Mouse (Mus musculus): ENCODE measurements around the gene Pkn3.
"Not testable (repeated sequence)": the region's sequence is repeated elsewhere in the genome, so short reads cannot be mapped to it uniquely, and the experiment has no call there.

The Pkn3 gene

GRCm38 (mm10) chr2:30106364-30106763 is 28.9 kb downstream of the Pkn3 start:
- DNase-seq: peak; percentile 71

GRCm38 (mm10) chr2:30107646-30108045 is 30.2 kb downstream of the Pkn3 start:
- no peak for DNase-seq

DNA sequence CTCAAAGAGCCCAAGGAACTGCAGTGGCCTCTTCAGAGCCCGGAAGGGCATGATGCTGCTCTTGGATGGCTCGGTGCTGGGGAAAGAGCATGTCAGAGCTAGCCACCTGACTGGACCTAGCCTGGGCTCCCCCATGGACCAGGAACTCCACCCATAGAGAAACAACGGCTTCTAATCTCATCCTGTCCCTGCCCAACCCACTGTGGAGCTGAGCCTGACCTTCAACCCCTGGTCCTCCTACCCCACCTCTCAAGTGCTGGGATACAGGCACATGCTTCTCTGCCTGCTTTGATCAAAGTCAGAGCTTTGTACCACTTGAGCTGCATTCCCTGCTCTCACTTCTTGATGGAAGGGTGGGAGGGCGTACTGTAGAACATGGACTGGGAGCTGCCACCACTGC is 30.8 kb downstream of the Pkn3 start:
- no peak for DNase-seq

DNA sequence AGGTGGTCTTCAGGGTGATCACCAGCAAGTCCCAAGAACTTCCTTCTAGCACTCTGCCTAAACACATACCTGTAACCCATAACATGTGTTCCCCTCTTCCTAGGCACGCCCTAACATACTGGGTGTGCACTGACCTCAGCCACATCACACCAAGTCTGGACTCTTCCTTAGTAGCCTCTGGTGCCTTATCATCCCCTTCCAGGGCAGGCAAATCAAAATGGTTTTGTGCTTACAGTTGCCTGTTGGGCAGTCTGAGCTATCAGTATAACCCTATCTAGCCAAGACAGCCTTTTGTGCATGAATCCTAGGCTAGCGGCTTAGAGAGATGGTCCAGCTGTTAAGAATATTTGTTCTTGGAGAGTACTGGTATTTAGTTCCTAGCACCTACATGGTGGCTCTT is 34.0 kb downstream of the Pkn3 start:
- DNase-seq: no peak

DNA sequence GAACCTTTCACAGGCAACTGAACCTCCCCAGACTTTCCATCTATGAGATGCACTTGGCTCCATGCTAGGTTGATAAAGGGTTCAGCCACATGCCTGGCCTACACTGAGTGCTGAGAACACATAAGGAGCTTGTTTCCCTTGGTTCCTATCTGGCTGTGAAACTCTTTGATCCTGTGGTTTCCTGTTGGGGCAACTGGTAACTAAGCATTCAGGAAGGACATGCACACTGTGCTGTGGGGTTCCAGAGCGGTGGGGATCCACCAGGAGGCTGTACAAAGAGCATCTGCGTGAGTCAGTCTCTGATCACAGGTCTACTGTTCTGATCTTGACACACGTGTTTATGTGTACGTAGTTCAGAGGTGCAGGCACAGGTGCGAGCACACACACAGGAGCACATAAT is 35.1 kb downstream of the Pkn3 start:
- no peak for DNase-seq

DNA sequence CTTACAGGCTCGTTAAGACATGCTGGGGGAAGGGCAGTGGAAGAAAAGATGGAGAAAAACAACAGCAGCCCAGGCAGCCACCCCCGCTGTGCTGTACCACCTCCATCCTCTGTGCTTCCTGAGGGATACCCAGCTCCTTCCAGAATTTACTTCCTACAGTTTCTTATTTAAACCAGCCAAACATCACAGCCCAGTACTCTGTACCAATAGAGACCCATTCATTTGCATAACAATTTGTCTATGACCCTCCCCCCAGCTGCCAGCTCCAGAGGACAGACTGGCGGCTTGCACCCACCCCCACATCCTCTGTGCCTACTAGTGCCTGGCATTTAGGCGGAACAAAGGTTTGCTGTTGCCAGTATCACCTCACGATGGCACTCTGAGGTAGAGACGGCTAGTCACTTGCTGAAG is 42.2 kb downstream of the Pkn3 start:
- DNase-seq: peak; percentile 30

DNA sequence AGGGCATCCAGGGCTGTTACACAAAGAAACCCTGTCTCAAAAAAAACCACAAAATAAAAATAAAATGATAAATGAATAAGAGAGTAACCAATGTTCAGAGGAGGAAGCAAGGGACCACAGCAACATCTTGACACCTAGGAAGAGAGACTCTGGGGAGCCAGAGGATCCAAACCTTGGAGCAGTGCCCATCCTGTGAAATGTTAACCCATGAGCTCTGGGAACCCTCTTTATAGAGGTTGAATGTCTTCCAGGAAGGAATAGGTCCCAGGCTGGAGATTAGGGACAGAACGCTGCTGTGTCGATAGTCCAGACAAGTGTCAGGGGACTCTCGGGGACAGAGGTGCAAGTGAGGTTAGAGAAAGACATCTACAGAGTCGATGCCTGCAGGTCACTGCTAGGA is 42.8 kb downstream of the Pkn3 start:
- no peak for DNase-seq

- DNase-seq: no peak
These were observed 45.3 kb downstream of the Pkn3 start for GRCm38 (mm10) chr2:30122766-30123165.

DNA sequence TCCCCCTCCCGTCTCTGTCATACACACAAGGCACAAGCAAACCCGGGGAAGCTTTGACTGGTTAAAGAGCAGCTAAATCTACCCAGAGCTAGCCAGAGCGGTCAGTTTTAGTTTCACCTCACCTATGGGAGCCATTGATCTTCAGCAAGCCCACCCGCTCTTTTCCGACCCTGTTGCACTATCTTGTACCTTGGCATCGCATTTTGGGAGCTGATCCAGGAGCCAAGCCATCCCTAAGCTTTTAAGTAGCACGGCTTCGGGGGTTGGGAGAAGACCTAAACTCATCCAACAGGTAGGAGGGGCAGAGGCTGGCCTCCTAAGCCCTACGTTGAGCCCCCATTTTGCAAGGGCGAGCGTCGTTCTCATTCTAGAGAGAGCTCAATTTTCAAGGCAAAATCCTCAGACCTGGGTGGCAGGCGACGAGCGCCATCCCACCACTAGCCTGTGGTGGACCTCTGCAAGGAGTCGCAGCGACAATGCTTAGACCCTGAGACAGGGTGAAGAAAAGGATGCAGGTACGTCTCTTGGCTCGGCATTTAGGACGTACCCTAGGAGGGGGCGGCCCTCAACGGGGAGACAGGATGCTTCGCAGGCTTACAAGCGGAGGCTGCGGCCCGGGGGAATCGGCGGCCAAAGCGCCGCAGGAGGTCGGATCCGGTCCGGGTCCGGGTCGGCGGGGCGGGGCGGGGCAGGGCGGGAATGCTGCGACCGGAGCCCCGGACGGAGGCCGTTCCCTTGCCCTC is 46.4 kb downstream of the Pkn3 start:
- no peak for DNase-seq

DNA sequence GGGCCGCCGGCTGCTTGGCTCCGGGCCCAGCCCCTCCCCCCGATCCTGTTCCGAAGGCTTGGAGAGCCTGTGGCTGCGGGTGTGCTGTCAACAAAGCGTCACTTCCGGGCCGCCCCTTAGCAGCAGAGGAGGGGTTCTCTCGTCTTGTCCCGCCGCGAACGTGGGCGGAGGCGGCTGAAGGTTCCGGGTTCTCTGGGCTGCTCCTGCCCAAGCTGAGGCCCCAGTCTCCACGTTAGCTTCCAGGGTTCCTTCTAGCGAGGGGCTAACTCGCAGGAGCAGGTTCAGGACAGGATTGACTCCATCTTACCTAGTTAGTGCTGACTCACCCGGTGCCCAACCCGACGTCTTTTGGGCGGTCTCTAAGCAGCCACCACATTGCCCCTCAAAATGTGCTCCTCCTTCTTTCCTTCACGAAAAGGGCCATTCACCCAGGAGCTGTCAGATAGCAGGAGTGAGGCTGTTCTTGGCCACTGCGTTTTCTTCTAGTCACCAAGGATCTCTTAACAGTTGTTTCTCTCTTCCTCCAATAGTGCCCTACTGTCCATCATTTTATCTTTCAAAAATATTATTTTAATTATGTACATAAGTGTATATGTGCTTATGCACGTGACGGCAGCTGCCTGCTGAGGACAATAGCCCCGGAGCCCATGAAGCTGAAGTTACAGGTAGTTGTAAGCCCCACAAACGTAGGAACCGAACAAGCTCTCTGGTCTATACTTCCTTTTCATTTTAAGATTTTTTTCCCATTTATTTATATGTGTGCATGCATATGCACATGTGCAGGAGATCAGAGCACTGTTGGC is 47.2 kb downstream of the Pkn3 start, which contains the start of gene Zer1:
TSS of gene Zer1 (minus strand) at position 114 of the 803 bp plus-strand sequence.
- DNase-seq: peak; percentile 98

DNA sequence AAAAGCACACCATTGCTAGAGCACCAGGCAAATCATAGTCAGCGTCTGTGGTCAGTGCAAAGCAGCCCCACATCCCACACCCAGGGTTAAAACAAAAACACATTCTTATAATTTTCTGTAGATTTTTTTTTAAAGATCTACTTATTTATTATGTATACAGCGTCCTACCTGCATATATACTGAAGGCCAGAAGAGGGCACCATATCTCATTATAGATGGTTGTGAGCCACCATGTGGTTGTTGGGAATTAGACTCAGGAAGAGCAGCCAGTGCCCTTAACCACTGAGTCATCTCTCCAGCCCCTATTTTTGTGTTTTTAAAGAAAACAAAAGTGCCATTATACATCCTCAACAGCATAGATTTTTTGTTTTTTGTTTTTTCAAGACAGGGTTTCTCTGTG is 51.3 kb downstream of the Pkn3 start:
- peak; percentile 86 for DNase-seq

- DNase-seq: no peak
These were observed 52.7 kb downstream of the Pkn3 start for GRCm38 (mm10) chr2:30130156-30130555.

DNA sequence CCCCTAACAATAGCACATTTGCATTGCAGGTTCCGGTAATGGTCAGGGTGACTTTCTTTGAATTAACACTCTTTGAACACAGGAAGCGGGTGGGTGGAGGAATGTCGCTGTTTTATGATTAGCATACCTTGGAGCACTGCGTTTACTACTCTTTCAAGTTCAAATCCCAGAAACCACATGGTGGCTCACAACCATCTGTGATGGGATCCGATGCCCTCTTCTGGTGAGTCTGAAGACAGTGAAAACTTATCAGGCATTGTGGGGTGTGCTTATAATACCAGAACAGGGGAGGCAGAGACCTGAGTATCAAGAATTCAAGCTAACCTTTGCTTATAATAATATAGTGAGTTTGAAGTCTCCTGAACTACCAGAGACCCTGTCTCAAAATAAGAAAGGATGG is 53.8 kb downstream of the Pkn3 start:
- not testable (repeated sequence) for DNase-seq

DNA sequence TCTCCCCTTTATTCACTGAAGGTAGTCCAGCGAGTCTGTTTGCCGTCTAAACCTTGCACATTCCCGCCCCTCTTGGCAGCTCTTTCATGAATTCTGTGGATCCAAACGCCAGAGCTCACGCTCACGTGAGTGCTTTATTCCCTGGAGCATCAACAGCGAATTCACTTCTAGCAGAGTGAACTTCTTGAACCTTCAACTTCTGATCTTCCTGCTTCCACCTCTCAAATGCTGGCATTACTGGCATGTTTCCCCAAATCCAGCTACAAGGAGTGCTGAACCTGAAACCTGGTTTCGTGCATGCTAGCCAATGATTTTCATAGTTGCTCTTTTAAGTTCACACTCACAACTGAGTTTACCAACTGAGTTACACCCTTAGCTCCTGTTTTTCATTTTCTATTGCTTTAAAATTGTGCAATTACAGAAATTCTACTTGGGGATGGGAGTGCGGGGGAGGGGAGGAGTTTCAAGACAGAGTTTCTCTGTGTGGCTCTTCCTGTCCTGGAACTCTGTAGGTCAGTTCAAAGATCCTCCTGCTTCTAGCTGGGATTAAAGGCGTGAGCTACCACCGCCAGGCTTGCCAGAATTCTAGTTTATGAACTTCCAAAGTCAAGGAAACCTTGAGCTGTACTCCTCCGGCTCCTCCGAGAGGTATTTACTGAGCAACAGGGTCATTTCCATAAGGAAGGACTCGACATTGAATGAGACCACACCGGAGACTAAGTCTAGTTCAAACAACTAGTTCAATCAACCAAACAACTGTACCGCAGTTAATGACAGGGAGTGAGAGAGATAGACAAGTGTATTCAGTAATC is 55.5 kb downstream of the Pkn3 start:
- DNase-seq: peak; percentile 64

DNA sequence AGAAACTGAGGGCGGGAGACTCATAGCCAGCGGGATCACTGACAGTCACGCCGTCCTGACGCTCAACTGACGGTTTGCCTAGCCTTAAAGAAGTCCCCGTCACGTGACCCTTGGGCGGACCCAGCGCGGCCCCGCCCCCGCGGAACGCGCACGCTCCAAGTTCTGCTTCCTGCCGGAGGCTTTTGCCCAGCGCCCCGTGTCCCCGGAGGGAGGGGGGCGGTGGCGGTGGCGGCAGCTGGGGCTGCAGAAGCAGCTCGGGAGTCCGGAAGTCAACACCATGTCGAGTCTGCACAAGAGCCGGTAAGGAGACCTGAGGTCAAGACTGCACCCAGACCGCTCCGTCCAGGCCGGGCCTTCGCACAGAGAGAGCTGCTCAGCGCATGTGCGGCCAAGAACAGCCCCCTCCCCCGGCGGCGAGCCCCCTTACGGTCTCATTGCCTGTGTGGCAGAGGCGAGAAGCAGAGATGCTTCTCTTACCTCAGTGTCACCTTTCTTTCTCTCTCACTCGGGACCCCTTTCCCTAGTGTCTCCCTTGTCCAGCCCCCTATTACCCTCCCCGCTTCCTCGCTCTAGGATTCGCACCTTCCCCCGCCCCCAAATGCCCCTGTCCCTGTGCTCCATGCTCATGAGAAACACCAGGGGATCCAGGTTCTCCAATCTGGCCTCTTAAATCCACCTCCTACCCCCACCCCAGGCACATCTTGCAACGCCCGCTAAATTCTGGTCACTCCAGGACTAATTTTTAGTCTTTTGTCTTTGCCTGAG is 56.3 kb downstream of the Pkn3 start, which contains the start of gene Tbc1d13:
TSS of gene Tbc1d13 (plus strand) at position 134 of the 765 bp plus-strand sequence.
- DNase-seq: peak; percentile 100

DNA sequence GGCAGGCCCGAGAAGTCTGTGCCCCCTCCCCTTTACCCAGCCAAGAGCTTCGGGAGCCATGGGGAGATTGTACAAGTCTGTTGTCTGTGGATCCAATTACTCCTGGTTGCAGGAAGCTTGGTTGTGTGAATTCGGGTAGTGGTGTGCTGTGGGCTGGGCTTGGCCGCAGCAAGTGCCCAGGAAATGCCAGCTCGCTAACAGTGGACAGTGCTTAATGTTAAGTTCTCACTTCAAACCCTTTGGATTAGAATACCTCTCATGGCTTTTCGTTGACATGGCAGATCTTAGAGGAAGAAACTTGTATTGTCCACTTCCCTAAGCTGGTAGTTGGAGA is 56.9 kb downstream of the Pkn3 start:
- peak; percentile 23 for DNase-seq

DNA sequence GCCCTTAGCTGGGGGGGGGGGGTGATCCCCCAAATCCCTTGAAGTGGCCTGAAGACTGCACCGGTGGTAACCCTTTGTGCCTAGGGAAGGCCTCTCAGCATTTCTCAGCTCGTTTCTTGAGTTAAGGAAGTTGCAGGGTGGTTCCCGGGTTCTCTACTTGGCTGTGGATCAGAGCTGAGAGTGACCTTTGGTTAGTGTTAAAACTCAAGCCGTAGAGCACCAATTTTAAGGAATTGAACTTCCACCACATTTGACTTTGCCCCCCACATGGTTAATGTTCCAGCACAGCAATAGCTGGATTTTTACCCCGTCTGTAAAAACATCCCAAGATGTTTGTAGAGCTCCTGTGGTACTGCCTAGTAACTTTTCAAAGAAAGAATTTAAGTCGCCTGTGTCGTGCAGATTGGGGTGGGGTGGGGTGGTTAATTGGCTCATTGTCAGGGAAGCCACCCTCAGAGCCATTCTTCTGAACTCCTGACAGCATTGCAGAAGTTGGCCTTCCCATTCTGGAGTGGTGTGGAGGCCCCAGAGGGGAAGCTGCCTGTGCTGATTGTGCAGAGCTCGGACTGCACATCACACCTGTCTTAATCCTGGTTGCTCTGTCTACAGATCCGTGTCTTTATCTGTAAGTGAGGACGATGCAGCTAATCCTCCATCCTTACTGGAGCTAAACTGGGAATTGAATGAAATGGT is 57.6 kb downstream of the Pkn3 start:
- peak; percentile 19 for DNase-seq

DNA sequence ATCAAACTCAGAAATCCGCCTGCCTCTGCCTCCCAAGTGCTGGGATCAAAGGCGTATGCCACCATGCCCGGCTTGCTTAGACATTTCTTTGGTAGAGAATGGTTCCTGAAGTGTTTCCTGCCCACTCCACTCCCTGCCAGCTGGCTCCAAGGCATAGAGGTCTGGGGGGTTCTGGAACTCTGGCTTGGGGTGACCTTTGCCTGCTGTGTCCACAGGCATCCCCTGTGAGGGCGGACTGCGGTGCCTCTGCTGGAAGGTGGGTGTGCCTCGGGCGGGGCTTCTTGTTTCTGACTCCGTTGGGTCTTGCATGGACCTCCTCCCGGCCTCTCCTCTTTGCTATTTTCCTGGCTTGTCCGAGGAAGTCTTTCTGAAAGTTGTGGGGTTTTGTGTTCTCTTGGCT is 59.0 kb downstream of the Pkn3 start:
- DNase-seq: no peak

DNA sequence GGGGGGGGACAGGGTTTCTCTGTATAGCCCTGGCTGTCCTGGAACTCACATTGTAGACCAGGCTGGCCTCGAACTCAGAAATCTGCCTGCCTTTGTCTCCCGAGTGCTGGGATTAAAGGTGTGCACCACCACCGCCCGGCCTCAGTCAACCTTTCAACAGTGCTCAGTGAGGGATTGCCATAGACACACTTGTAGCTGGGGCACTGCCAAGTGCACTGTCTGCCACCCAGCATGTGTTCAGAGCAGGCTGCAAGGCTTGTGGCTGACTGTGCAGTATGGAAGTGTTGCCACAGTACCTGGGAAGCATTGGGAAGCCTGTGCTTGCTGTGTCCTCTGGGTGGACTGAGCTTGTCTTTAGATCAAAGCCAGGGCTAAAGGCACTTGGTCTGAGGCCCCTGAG is 62.5 kb downstream of the Pkn3 start:
- not testable (repeated sequence) for DNase-seq

All from lung, postnatal 36 days (tissue).